Mouse (Mus musculus) bone marrow macrophage, adult 2 months (primary cell): Measurements from ENCODE around the gene Ccdc33.

ENCODE experiments used
- CTCF ChIP-seq: IDR thresholded peaks from 2 replicates; pipeline ENCODE4 v1.5.1; 2012; ENCODE audit warnings: low read depth, mild to moderate bottlenecking, low read length, moderate library complexity
- POLR2A ChIP-seq: IDR thresholded peaks from 2 replicates; pipeline ENCODE4 v1.6.1; 2012; ENCODE audit warnings: mild to moderate bottlenecking, low read depth, low read length, borderline replicate concordance

DNA sequence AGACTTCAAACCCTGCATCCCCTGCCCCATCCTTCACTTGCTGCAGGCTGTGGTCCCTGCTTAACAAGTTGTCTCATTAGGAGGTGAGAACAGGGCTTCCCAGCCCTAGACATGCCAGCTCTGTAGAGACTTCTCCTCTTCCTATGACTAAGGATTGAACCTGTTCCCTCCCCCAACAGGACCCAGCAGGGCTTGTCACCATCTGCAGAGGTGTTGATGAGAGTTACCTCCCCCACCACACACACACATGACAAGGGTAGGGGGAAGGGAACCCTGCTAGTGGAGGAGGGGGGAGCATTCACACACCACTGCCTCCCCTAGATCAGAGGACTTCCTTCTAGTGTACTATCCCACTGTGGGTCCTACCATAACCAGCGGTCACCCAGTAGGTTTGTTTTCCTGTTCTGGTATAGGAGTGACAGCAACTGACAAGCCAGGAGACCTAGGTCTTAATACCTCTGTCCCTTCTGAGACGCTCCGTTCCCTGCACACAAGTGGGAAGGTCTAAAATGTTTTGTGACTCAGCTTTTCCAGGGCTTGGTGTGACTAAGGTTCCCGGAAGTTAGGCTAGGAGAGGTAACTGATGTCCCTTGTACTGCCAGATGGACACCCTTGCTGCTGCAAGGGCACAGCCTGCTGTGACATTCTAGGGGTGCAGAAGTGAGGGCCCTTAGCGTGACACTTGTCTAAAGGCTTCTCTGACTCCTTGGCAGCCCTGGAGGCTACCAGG is 18.6 kb downstream of the Ccdc33 start:
- TF ChIP-seq CTCF (no peak), POLR2A (no peak)
